Comparison of ENCODE assay signal across 8 mouse cellular contexts in the genomic region with DNA sequence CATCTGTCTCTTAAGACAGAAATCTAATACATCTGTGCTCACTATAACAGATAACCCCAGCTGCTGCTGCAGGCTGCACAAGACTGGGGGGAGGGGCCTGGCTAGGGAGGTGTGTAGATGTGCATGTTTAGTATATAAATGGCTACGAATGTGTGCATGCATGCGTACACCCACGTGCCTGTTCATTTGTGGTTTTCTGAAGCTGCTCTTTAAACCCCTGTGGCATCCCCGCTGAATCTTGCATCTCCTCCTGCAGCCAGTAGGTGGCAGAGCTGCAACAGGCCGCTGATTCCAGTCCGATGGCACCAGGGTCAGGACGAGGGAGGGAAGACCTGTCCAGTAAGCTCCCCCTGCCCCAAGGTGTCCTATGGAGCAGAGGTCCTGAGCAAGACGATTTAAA.
DNase-seq lines count a peak whose midpoint lies in the region; ATAC-seq and TF ChIP-seq lines count a peak whose summit lies in the region.

No protein-coding gene starts in this region.

- H3K4me1 ChIP-seq in embryonic facial prominence, embryonic 15.5 days = peaks cover 12% of the 10 kb centered on the region
- H3K4me1 ChIP-seq in heart, embryonic 12.5 days (replicated peaks) = peaks cover 54% of the 10 kb centered on the region
- no peaks in the 10 kb centered on the region for H3K4me1 ChIP-seq in kidney, postnatal 0 days (replicated peaks; ENCODE audit: insufficient read depth, low read length)
- H3K4me1 ChIP-seq in liver, embryonic 13.5 days (replicated peaks) = no peaks in the 10 kb centered on the region
- peaks cover 14% of the 10 kb centered on the region for H3K4me1 ChIP-seq in neural tube, embryonic 14.5 days (ENCODE audit: control insufficient read depth, insufficient read depth, low read length)
- H3K4me1 ChIP-seq in thymus, adult 2 months (replicated peaks; ENCODE audit: control insufficient read depth, insufficient read depth, low read length) = no peaks in the 10 kb centered on the region

- no peak for TF ChIP-seq POLR2A in thymus, adult 2 months (IDR thresholded peaks at IDR 0.05; ENCODE audit: control insufficient read depth, extremely low read depth, insufficient read depth, low read length, poor library complexity)

- no peaks in the 10 kb centered on the region for H3K36me3 ChIP-seq in embryonic facial prominence, embryonic 15.5 days
- H3K36me3 ChIP-seq in heart, embryonic 12.5 days = no peaks in the 10 kb centered on the region
- no peaks in the 10 kb centered on the region for H3K36me3 ChIP-seq in kidney, postnatal 0 days (ENCODE audit: insufficient read depth, low read length)
- H3K36me3 ChIP-seq in liver, embryonic 13.5 days = no peaks in the 10 kb centered on the region
- H3K36me3 ChIP-seq in neural tube, embryonic 14.5 days (ENCODE audit: control insufficient read depth, insufficient read depth, low read length) = no peaks in the 10 kb centered on the region
- no peaks in the 10 kb centered on the region for H3K36me3 ChIP-seq in thymus, adult 2 months (ENCODE audit: control insufficient read depth, insufficient read depth, low read length)

- H3K4me2 ChIP-seq in embryonic facial prominence, embryonic 15.5 days (replicated peaks) = no peak overlapping the region
- no peak overlapping the region for H3K4me2 ChIP-seq in heart, embryonic 12.5 days
- no peak overlapping the region for H3K4me2 ChIP-seq in kidney, postnatal 0 days (ENCODE audit: low read length)
- no peak overlapping the region for H3K4me2 ChIP-seq in liver, embryonic 13.5 days
- H3K4me2 ChIP-seq in neural tube, embryonic 14.5 days (ENCODE audit: low read depth, low read length) = no peak overlapping the region

- H3K9me3 ChIP-seq in embryonic facial prominence, embryonic 15.5 days (replicated peaks) = no peaks in the 10 kb centered on the region
- H3K9me3 ChIP-seq in heart, embryonic 12.5 days (replicated peaks) = no peaks in the 10 kb centered on the region
- H3K9me3 ChIP-seq in kidney, postnatal 0 days (replicated peaks; ENCODE audit: low read length) = no peaks in the 10 kb centered on the region
- H3K9me3 ChIP-seq in liver, embryonic 13.5 days (replicated peaks) = no peaks in the 10 kb centered on the region
- no peaks in the 10 kb centered on the region for H3K9me3 ChIP-seq in neural tube, embryonic 14.5 days (ENCODE audit: control insufficient read depth, low read length)

- H3K27me3 ChIP-seq in embryonic facial prominence, embryonic 15.5 days = 0 out of 2 replicates have a peak, but pooled peaks cover 3% of the 10 kb centered on the region
- no peaks in the 10 kb centered on the region for H3K27me3 ChIP-seq in heart, embryonic 12.5 days (replicated peaks)
- H3K27me3 ChIP-seq in kidney, postnatal 0 days (ENCODE audit: insufficient read depth, low read length) = no peaks in the 10 kb centered on the region; the same call in 1 of the 2 replicates
- peaks cover 6% of the 10 kb centered on the region; the same call in 1 of the 2 replicates for H3K27me3 ChIP-seq in liver, embryonic 13.5 days
- H3K27me3 ChIP-seq in neural tube, embryonic 14.5 days (ENCODE audit: control insufficient read depth, insufficient read depth, low read length) = no peaks in the 10 kb centered on the region
- H3K27me3 ChIP-seq in thymus, adult 2 months (ENCODE audit: control insufficient read depth, insufficient read depth, low read length) = no peaks in the 10 kb centered on the region

- TF ChIP-seq CTCF in kidney, postnatal 0 days (IDR thresholded peaks at IDR 0.05; ENCODE audit: low read depth) = peak; percentile 98
- peak; percentile 82 for TF ChIP-seq CTCF in thymus, adult 2 months (IDR thresholded peaks at IDR 0.05; ENCODE audit: borderline replicate concordance, control insufficient read depth, extremely low read depth, insufficient read depth, low read length, poor library complexity)

- peak; percentile 48; the same call in 1 of the 2 replicates for ATAC-seq in embryonic facial prominence, embryonic 15.5 days (ENCODE audit: insufficient number of reproducible peaks, low FRiP score, low TSS enrichment, low read depth)
- peak; percentile 46; the same call in 1 of the 2 replicates for ATAC-seq in heart, embryonic 12.5 days (ENCODE audit: insufficient number of reproducible peaks, low FRiP score)
- ATAC-seq in kidney, postnatal 0 days (replicated peaks; ENCODE audit: low FRiP score, low read depth) = peak; percentile 73
- no peak for ATAC-seq in liver, embryonic 13.5 days (ENCODE audit: low read depth)
- peak; percentile 65 for ATAC-seq in neural tube, embryonic 14.5 days (ENCODE audit: low read depth)

- under 1% methylated on average over 8 of the region's 8 CpGs for WGBS in embryonic facial prominence, embryonic 15.5 days
- WGBS in heart, embryonic 12.5 days = 6% methylated on average over 8 of the region's 8 CpGs
- 3% methylated on average over 8 of the region's 8 CpGs for WGBS in kidney, postnatal 0 days
- WGBS in liver, embryonic 13.5 days (ENCODE audit: insufficient replicate concordance) = 2% methylated on average over 8 of the region's 8 CpGs
- WGBS in neural tube, embryonic 14.5 days = 2% methylated on average over 8 of the region's 8 CpGs
- 3% methylated on average over 8 of the region's 8 CpGs for WGBS in thymus, adult 2 months

- peak; percentile 61 for DNase-seq in CD4-positive helper T cell, adult 2 months (ENCODE audit: low read depth, low spot score)
- peak; percentile 25 to 49 for DNase-seq in adrenal gland, postnatal 4 days (ENCODE audit: low spot score in 2 of 2)
- DNase-seq in kidney, postnatal 0 days (ENCODE audit: low spot score) = peak; percentile 83
- DNase-seq in liver, embryonic 13.5 days = peak; percentile 11
- DNase-seq in thymus, adult 2 months = peak; percentile 64

- H3K9ac ChIP-seq in embryonic facial prominence, embryonic 15.5 days = no peak overlapping the region
- H3K9ac ChIP-seq in heart, embryonic 12.5 days = no peak overlapping the region
- H3K9ac ChIP-seq in kidney, postnatal 0 days (ENCODE audit: low read depth, low read length) = no peak overlapping the region
- no peak overlapping the region for H3K9ac ChIP-seq in liver, embryonic 13.5 days
- no peak overlapping the region for H3K9ac ChIP-seq in neural tube, embryonic 14.5 days (replicated peaks; ENCODE audit: low read depth, low read length)

- no peak overlapping the region for H3K27ac ChIP-seq in embryonic facial prominence, embryonic 15.5 days (replicated peaks)
- H3K27ac ChIP-seq in heart, embryonic 12.5 days (ENCODE audit: poor library complexity, severe bottlenecking) = no peak overlapping the region
- no peak overlapping the region for H3K27ac ChIP-seq in kidney, postnatal 0 days
- no peak overlapping the region for H3K27ac ChIP-seq in liver, embryonic 13.5 days
- H3K27ac ChIP-seq in neural tube, embryonic 14.5 days (ENCODE audit: low read depth, low read length) = no peak overlapping the region
- no peak overlapping the region for H3K27ac ChIP-seq in thymus, adult 2 months (ENCODE audit: control insufficient read depth, insufficient read depth, low read length)

- no peak overlapping the region for H3K4me3 ChIP-seq in embryonic facial prominence, embryonic 15.5 days (replicated peaks)
- no peak overlapping the region for H3K4me3 ChIP-seq in heart, embryonic 12.5 days
- H3K4me3 ChIP-seq in kidney, postnatal 0 days (replicated peaks; ENCODE audit: low read depth, low read length) = no peak overlapping the region
- no peak overlapping the region for H3K4me3 ChIP-seq in liver, embryonic 13.5 days (replicated peaks)
- no peak overlapping the region for H3K4me3 ChIP-seq in neural tube, embryonic 14.5 days (ENCODE audit: low read depth, low read length)
- no peak overlapping the region for H3K4me3 ChIP-seq in thymus, adult 2 months (ENCODE audit: control insufficient read depth, insufficient read depth, low read length)

Comparison
In these comparisons a context has a peak if more than half of its experiments do, and no peak if none do; other contexts are left out.
1. DNase-seq: peak in every context shown above with its lines; median percentile 83 in kidney, postnatal 0 days; 64 in thymus, adult 2 months; 61 in CD4-positive helper T cell, adult 2 months; 37 in adrenal gland, postnatal 4 days; 11 in liver, embryonic 13.5 days.